Mouse (Mus musculus): ENCODE measurements around the gene Cyp2d22.

DNA sequence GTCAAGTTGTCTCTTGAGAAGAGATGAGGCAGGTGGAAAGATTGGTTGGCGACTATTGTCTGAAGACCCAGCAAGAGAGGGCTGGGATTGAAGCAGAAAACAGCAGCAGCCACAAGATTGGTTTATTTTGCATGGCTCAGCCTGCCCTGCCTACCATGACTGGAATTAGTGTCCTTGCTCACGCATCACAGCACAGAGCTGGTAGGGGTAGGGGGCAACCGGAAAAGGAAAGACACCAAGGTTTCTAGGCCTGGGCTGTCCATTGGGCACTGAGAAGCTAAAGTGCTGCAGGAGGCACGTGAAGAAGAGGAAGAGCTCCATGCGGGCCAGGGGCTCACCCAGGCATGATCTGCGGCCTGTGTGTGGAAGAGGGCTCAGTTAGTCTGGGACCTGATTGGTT lies 22.7 kb upstream of the Cyp2d22 start:
- TF ChIP-seq CTCF (IDR thresholded peaks at IDR 0.05; ENCODE audit: borderline replicate concordance, extremely low read depth, insufficient read depth, insufficient read length): no peak
- TF ChIP-seq POLR2A (IDR thresholded peaks at IDR 0.05; ENCODE audit: borderline replicate concordance, extremely low read depth, insufficient read depth, insufficient read length, poor library complexity, severe bottlenecking): no peak

All from brain, embryonic 14.5 days (tissue).